Mouse (Mus musculus): Measurements from ENCODE around the gene Itpkc. TPM values are rescaled to one million over a fixed set of nuclear protein-coding genes. Genes with fewer than 3 reads are reported as not detected.

The Itpkc gene
- polyA plus RNA-seq, 1 experiment from 2014 or later: 1.2 TPM

- Histone ChIP-seq H3K27me3 (ENCODE audit: insufficient read depth, low read length) (no peaks in the 10 kb centered on the region), H3K36me3 (replicated peaks; ENCODE audit: insufficient read depth, low read length) (peaks cover 13% of the 10 kb centered on the region), H3K4me2 (ENCODE audit: low read depth, low read length) (peak overlapping the region; percentile 61), H3K4me3 (ENCODE audit: low read depth, low read length) (peak overlapping the region; percentile 68), H3K4me1 (ENCODE audit: insufficient read depth) (peaks cover 47% of the 10 kb centered on the region), H3K9ac (replicated peaks) (peak overlapping the region; percentile 82), H3K9me3 (ENCODE audit: low read length) (no peaks in the 10 kb centered on the region), H3K27ac (ENCODE audit: low read depth) (peak overlapping the region; percentile 97)
- peak; percentile 76 for ATAC-seq
- TF ChIP-seq EP300 (IDR thresholded peaks at IDR 0.05; ENCODE audit: low read depth): no peak
- TF ChIP-seq CTCF (IDR thresholded peaks at IDR 0.05; ENCODE audit: low read depth): no peak
- DNase-seq: peak; percentile 91
- 0% methylated on average over 19 of the region's 43 CpGs for WGBS (ENCODE audit: insufficient replicate concordance)
These were observed 62.2 kb downstream of the Itpkc start for GRCm38 (mm10) chr7:27166229-27166613.

- H3K4me3 ChIP-seq (ENCODE audit: low read depth, low read length): peak overlapping the region; percentile 68
- peaks cover 14% of the 10 kb centered on the region for H3K36me3 ChIP-seq (replicated peaks; ENCODE audit: insufficient read depth, low read length)
- peak overlapping the region; percentile 97 for H3K27ac ChIP-seq (ENCODE audit: low read depth)
- 4% methylated on average over 8 of the region's 8 CpGs for WGBS (ENCODE audit: insufficient replicate concordance)
- TF ChIP-seq EP300 (IDR thresholded peaks at IDR 0.05; ENCODE audit: low read depth) (no peak), CTCF (IDR thresholded peaks at IDR 0.05; ENCODE audit: low read depth) (no peak)
- H3K4me1 ChIP-seq (ENCODE audit: insufficient read depth): peaks cover 52% of the 10 kb centered on the region
- H3K9me3 ChIP-seq (ENCODE audit: low read length): no peaks in the 10 kb centered on the region
- ATAC-seq: no peak
- DNase-seq: no peak
- peak overlapping the region; percentile 61 for H3K4me2 ChIP-seq (ENCODE audit: low read depth, low read length)
- no peaks in the 10 kb centered on the region for H3K27me3 ChIP-seq (ENCODE audit: insufficient read depth, low read length)
- H3K9ac ChIP-seq (replicated peaks): peak overlapping the region; percentile 82
These were observed 62.8 kb downstream of the Itpkc start for GRCm38 (mm10) chr7:27165696-27166095.

DNA sequence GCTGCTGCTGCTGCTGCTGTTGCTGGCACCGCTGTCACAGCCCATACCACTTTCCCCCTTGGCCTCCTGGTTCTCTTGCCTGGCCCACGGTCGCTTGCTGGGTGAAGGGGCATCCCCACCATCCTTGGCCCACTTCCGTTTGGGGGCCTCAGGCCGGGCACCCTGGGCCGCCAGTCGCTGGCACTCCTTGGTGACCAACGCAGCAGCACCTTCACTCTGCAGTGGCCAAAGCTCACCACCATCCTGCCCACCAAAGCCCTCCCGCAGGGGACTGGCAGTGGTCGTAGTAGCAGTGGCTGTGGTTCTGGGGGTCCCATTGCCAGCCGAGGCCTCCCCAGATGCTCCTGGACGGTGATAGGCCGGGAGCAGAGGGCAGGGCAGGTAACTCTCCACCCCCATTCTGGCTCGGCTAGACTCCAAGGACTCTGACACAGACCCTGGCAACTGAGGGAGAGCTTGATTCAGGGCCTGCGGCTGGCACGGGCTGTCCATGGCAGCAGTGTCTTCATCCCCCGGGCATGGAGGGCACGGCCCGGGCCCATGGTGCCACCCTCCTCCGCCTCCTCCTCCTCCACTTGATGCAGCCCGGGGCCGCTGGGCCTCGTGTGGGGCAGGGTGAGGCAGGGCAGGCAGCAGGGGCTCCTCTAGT is 63.3 kb downstream of the Itpkc start:
- Histone ChIP-seq H3K4me1 (ENCODE audit: insufficient read depth) (peaks cover 56% of the 10 kb centered on the region), H3K4me3 (ENCODE audit: low read depth, low read length) (peak overlapping the region; percentile 68), H3K27ac (ENCODE audit: low read depth) (peak overlapping the region; percentile 97), H3K4me2 (ENCODE audit: low read depth, low read length) (peak overlapping the region; percentile 61), H3K36me3 (replicated peaks; ENCODE audit: insufficient read depth, low read length) (peaks cover 18% of the 10 kb centered on the region), H3K9me3 (ENCODE audit: low read length) (no peaks in the 10 kb centered on the region), H3K27me3 (ENCODE audit: insufficient read depth, low read length) (no peaks in the 10 kb centered on the region), H3K9ac (replicated peaks) (peak overlapping the region; percentile 82)
- DNase-seq (peak; percentile 50), ATAC-seq (no peak)
- 78% methylated on average over 22 of the region's 23 CpGs for WGBS (ENCODE audit: insufficient replicate concordance)
- TF ChIP-seq CTCF (IDR thresholded peaks at IDR 0.05; ENCODE audit: low read depth) (no peak), EP300 (IDR thresholded peaks at IDR 0.05; ENCODE audit: low read depth) (no peak)

DNA sequence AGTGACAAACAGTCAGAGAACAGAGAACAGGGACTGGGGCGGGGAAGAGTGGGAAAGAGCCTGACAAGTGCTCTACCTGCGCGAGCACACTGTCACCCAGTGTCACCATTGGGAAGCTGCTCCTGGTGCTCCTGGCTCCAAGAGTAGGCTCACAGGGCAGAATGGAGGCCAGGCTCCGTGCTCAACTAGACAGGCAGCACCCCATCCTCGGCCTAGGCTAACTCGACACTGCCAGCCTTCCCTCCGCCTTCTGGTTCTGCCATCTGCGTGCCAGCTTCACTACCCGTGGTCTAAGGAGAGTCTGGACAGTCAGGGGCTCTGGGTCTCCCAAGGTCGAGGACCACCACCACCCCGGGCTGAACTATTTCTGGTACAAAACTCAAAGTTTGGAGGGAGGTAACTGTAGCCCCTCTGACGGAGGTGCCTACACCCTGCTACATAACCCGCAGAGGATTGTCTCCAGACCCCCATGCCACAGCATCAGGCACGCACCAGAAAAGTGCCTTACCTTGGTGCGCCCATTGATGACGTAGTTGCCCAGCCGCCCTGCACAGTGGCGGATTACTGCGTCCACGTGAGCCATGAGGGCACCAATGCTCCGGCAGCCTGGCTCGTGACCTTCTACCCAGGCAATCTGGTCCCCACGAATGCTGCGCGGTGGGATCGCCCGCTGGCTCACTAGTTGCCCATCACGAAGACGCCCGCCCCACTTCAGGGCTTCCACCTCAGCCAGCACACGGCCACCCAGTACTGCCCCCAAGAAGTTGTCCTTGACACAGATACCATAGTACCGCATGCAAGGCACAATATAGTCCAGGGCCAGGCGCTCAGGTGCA is 64.1 kb downstream of the Itpkc start:
- Histone ChIP-seq H3K9ac (replicated peaks) (peak overlapping the region; percentile 82), H3K4me2 (ENCODE audit: low read depth, low read length) (peak overlapping the region; percentile 61), H3K4me1 (ENCODE audit: insufficient read depth) (peaks cover 58% of the 10 kb centered on the region), H3K27ac (ENCODE audit: low read depth) (0 out of 2 replicates have a peak overlapping the region, but pooled peaks have one; percentile 97), H3K27me3 (ENCODE audit: insufficient read depth, low read length) (no peaks in the 10 kb centered on the region), H3K4me3 (ENCODE audit: low read depth, low read length) (peak overlapping the region; percentile 68), H3K36me3 (replicated peaks; ENCODE audit: insufficient read depth, low read length) (peaks cover 26% of the 10 kb centered on the region), H3K9me3 (ENCODE audit: low read length) (no peaks in the 10 kb centered on the region)
- DNase-seq (no peak), ATAC-seq (no peak)
- no peak for TF ChIP-seq CTCF (IDR thresholded peaks at IDR 0.05; ENCODE audit: low read depth)
- TF ChIP-seq EP300 (IDR thresholded peaks at IDR 0.05; ENCODE audit: low read depth): no peak
- 84% methylated on average over 33 of the region's 33 CpGs for WGBS (ENCODE audit: insufficient replicate concordance)

GRCm38 (mm10) chr7:27163450-27163805 is 65.0 kb downstream of the Itpkc start:
- no peaks in the 10 kb centered on the region for H3K27me3 ChIP-seq (ENCODE audit: insufficient read depth, low read length)
- H3K9me3 ChIP-seq (ENCODE audit: low read length): no peaks in the 10 kb centered on the region
- H3K9ac ChIP-seq (replicated peaks): peak overlapping the region; percentile 82
- WGBS (ENCODE audit: insufficient replicate concordance): 79% methylated on average over 5 of the region's 5 CpGs
- DNase-seq (no peak), ATAC-seq (no peak)
- peak overlapping the region; percentile 61 for H3K4me2 ChIP-seq (ENCODE audit: low read depth, low read length)
- H3K36me3 ChIP-seq (replicated peaks; ENCODE audit: insufficient read depth, low read length): peaks cover 35% of the 10 kb centered on the region
- TF ChIP-seq EP300 (IDR thresholded peaks at IDR 0.05; ENCODE audit: low read depth) (no peak), CTCF (IDR thresholded peaks at IDR 0.05; ENCODE audit: low read depth) (no peak)
- peaks cover 53% of the 10 kb centered on the region for H3K4me1 ChIP-seq (ENCODE audit: insufficient read depth)
- 0 out of 2 replicates have a peak overlapping the region, but pooled peaks have one; percentile 15 for H3K4me3 ChIP-seq (ENCODE audit: low read depth, low read length)
- no peak overlapping the region for H3K27ac ChIP-seq (ENCODE audit: low read depth)

DNA sequence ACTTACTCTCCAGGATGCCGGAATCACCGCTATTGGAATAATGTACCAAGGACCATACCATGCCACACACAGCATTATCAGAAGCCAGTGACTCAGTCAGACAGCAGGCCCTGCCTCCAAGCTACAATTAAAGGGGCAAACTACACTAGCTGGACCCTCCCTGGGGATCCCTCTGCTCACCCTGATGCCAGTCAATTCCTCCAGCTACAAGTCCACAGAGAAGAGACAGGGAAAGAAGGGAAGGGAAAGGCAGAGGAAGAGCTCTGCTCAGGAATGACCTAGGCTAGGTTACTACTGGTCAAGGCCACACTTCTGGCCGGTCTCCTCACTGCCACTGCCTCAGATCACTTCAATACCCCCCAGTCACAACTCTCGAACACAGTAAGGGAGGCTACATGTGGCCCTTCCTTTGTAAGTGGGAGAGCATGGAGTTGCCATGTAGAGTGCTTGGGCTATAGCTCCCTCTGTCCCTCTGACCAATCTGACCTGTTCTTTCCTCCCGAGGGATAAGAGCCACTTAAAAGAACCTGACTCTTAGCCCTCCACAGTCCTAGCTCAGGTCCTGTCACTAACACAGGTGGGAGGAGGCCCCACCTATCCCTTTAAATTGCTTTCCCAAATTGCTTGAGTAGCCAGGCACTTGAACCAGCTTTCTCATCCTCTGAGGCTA is 65.5 kb downstream of the Itpkc start:
- 71% methylated on average over 5 of the region's 5 CpGs for WGBS (ENCODE audit: insufficient replicate concordance)
- TF ChIP-seq CTCF (IDR thresholded peaks at IDR 0.05; ENCODE audit: low read depth) (no peak), EP300 (IDR thresholded peaks at IDR 0.05; ENCODE audit: low read depth) (no peak)
- DNase-seq: no peak
- H3K4me1 ChIP-seq (ENCODE audit: insufficient read depth): peaks cover 50% of the 10 kb centered on the region
- no peaks in the 10 kb centered on the region for H3K27me3 ChIP-seq (ENCODE audit: insufficient read depth, low read length)
- H3K36me3 ChIP-seq (replicated peaks; ENCODE audit: insufficient read depth, low read length): peaks cover 39% of the 10 kb centered on the region
- H3K9ac ChIP-seq (replicated peaks): peak overlapping the region; percentile 82
- ATAC-seq: no peak
- H3K27ac ChIP-seq (ENCODE audit: low read depth): peak overlapping the region; percentile 22; the same call in 1 of the 2 replicates
- H3K9me3 ChIP-seq (ENCODE audit: low read length): no peaks in the 10 kb centered on the region
- H3K4me2 ChIP-seq (ENCODE audit: low read depth, low read length): peak overlapping the region; percentile 61
- H3K4me3 ChIP-seq (ENCODE audit: low read depth, low read length): 0 out of 2 replicates have a peak overlapping the region, but pooled peaks have one; percentile 15
